Mouse (Mus musculus): ENCODE measurements around the gene Nabp1. TPM values are rescaled to one million over a fixed set of nuclear protein-coding genes. Genes with fewer than 3 reads are reported as not detected.

The Nabp1 gene
- total and polyA plus RNA-seq, 2 experiments from 2014 or later: 6.3 to 7.5 TPM

GRCm38 (mm10) chr1:51506236-51506635 lies 28.0 kb upstream of the Nabp1 start:
- Histone ChIP-seq H3K9me3 (ENCODE audit: low read length) (no peaks in the 10 kb centered on the region), H3K4me2 (ENCODE audit: low read depth) (no peak overlapping the region), H3K4me3 (ENCODE audit: low read depth, low read length) (no peak overlapping the region), H3K9ac (no peak overlapping the region), H3K27me3 (ENCODE audit: insufficient read depth, low read length) (no peaks in the 10 kb centered on the region), H3K36me3 (ENCODE audit: insufficient read depth) (no peaks in the 10 kb centered on the region), H3K27ac (ENCODE audit: low read depth, low read length) (no peak overlapping the region), H3K4me1 (ENCODE audit: insufficient read depth) (no peaks in the 10 kb centered on the region)
- TF ChIP-seq CTCF (IDR thresholded peaks at IDR 0.05; ENCODE audit: low read depth): no peak
- no peak for DNase-seq
- 85% methylated on average over 4 of the region's 4 CpGs for WGBS
- no peak for ATAC-seq

GRCm38 (mm10) chr1:51505632-51506031 lies 27.4 kb upstream of the Nabp1 start:
- H3K9ac ChIP-seq: no peak overlapping the region
- ATAC-seq: no peak
- no peak overlapping the region for H3K4me3 ChIP-seq (ENCODE audit: low read depth, low read length)
- no peak overlapping the region for H3K4me2 ChIP-seq (ENCODE audit: low read depth)
- no peaks in the 10 kb centered on the region for H3K27me3 ChIP-seq (ENCODE audit: insufficient read depth, low read length)
- no peaks in the 10 kb centered on the region for H3K36me3 ChIP-seq (ENCODE audit: insufficient read depth)
- no peaks in the 10 kb centered on the region for H3K9me3 ChIP-seq (ENCODE audit: low read length)
- no peak for TF ChIP-seq CTCF (IDR thresholded peaks at IDR 0.05; ENCODE audit: low read depth)
- 82% methylated on average over 1 of the region's 1 CpGs for WGBS
- no peak for DNase-seq
- no peak overlapping the region for H3K27ac ChIP-seq (ENCODE audit: low read depth, low read length)
- H3K4me1 ChIP-seq (ENCODE audit: insufficient read depth): no peaks in the 10 kb centered on the region

GRCm38 (mm10) chr1:51503055-51503454 lies 24.8 kb upstream of the Nabp1 start:
- no peak for ATAC-seq
- DNase-seq: no peak
- Histone ChIP-seq H3K4me2 (ENCODE audit: low read depth) (no peak overlapping the region), H3K36me3 (ENCODE audit: insufficient read depth) (no peaks in the 10 kb centered on the region), H3K4me1 (ENCODE audit: insufficient read depth) (no peaks in the 10 kb centered on the region), H3K27me3 (ENCODE audit: insufficient read depth, low read length) (no peaks in the 10 kb centered on the region), H3K9me3 (ENCODE audit: low read length) (no peaks in the 10 kb centered on the region), H3K4me3 (ENCODE audit: low read depth, low read length) (no peak overlapping the region), H3K27ac (ENCODE audit: low read depth, low read length) (no peak overlapping the region), H3K9ac (no peak overlapping the region)
- no peak for TF ChIP-seq CTCF (IDR thresholded peaks at IDR 0.05; ENCODE audit: low read depth)
- WGBS: 83% methylated on average over 2 of the region's 2 CpGs

GRCm38 (mm10) chr1:51502353-51502752 lies 24.1 kb upstream of the Nabp1 start:
- no peaks in the 10 kb centered on the region for H3K9me3 ChIP-seq (ENCODE audit: low read length)
- H3K4me2 ChIP-seq (ENCODE audit: low read depth): no peak overlapping the region
- ATAC-seq (no peak), DNase-seq (no peak)
- TF ChIP-seq CTCF (IDR thresholded peaks at IDR 0.05; ENCODE audit: low read depth): no peak
- no peak overlapping the region for H3K4me3 ChIP-seq (ENCODE audit: low read depth, low read length)
- H3K4me1 ChIP-seq (ENCODE audit: insufficient read depth): no peaks in the 10 kb centered on the region
- 90% methylated on average over 5 of the region's 5 CpGs for WGBS
- H3K27ac ChIP-seq (ENCODE audit: low read depth, low read length): no peak overlapping the region
- no peaks in the 10 kb centered on the region for H3K36me3 ChIP-seq (ENCODE audit: insufficient read depth)
- H3K9ac ChIP-seq: no peak overlapping the region
- no peaks in the 10 kb centered on the region for H3K27me3 ChIP-seq (ENCODE audit: insufficient read depth, low read length)

GRCm38 (mm10) chr1:51501251-51501650 lies 23.0 kb upstream of the Nabp1 start:
- Histone ChIP-seq H3K27me3 (ENCODE audit: insufficient read depth, low read length) (no peaks in the 10 kb centered on the region), H3K27ac (ENCODE audit: low read depth, low read length) (no peak overlapping the region), H3K4me3 (ENCODE audit: low read depth, low read length) (no peak overlapping the region), H3K9ac (no peak overlapping the region), H3K4me1 (ENCODE audit: insufficient read depth) (no peaks in the 10 kb centered on the region), H3K9me3 (ENCODE audit: low read length) (no peaks in the 10 kb centered on the region), H3K4me2 (ENCODE audit: low read depth) (no peak overlapping the region), H3K36me3 (ENCODE audit: insufficient read depth) (no peaks in the 10 kb centered on the region)
- TF ChIP-seq CTCF (IDR thresholded peaks at IDR 0.05; ENCODE audit: low read depth): no peak
- ATAC-seq (no peak), DNase-seq (no peak)
- 83% methylated on average over 12 of the region's 12 CpGs for WGBS

- Histone ChIP-seq H3K9ac (no peak overlapping the region), H3K27me3 (ENCODE audit: insufficient read depth, low read length) (no peaks in the 10 kb centered on the region), H3K4me2 (ENCODE audit: low read depth) (no peak overlapping the region), H3K9me3 (ENCODE audit: low read length) (no peaks in the 10 kb centered on the region), H3K27ac (ENCODE audit: low read depth, low read length) (no peak overlapping the region), H3K36me3 (ENCODE audit: insufficient read depth) (no peaks in the 10 kb centered on the region), H3K4me1 (ENCODE audit: insufficient read depth) (no peaks in the 10 kb centered on the region), H3K4me3 (ENCODE audit: low read depth, low read length) (no peak overlapping the region)
- ATAC-seq: no peak
- no peak for TF ChIP-seq CTCF (IDR thresholded peaks at IDR 0.05; ENCODE audit: low read depth)
- WGBS: 71% methylated on average over 2 of the region's 2 CpGs
- no peak for DNase-seq
These were observed 20.4 kb upstream of the Nabp1 start for GRCm38 (mm10) chr1:51498601-51499098.

- ATAC-seq (no peak), DNase-seq (no peak)
- Histone ChIP-seq H3K27me3 (ENCODE audit: insufficient read depth, low read length) (no peaks in the 10 kb centered on the region), H3K4me3 (ENCODE audit: low read depth, low read length) (no peak overlapping the region), H3K36me3 (ENCODE audit: insufficient read depth) (no peaks in the 10 kb centered on the region), H3K4me2 (ENCODE audit: low read depth) (no peak overlapping the region), H3K9ac (no peak overlapping the region), H3K9me3 (ENCODE audit: low read length) (no peaks in the 10 kb centered on the region), H3K4me1 (ENCODE audit: insufficient read depth) (no peaks in the 10 kb centered on the region), H3K27ac (ENCODE audit: low read depth, low read length) (no peak overlapping the region)
- TF ChIP-seq CTCF (IDR thresholded peaks at IDR 0.05; ENCODE audit: low read depth): no peak
- WGBS: 98% methylated on average over 1 of the region's 1 CpGs
These were observed 17.9 kb upstream of the Nabp1 start for GRCm38 (mm10) chr1:51496163-51496562.
